Mouse (Mus musculus) limb, embryonic 14.5 days (tissue): Measurements from ENCODE around the gene Focad. TPM values are rescaled to one million over a fixed set of nuclear protein-coding genes. Genes with fewer than 3 reads are reported as not detected.

ENCODE experiments used
- ATAC-seq: fragments of 200-750 bp; cut with Nextera tagmentation; 2 replicates; pipeline ENCODE4 v1.8.0; 2017; ENCODE audit warnings: low read depth, moderate number of reproducible peaks, moderate TSS enrichment; ENCODE audit not compliant: low FRiP score
- DNase-seq: peaks from one replicate; pipeline ENCODE4 v3.0.0-alpha.2; 2015; ENCODE audit warnings: low spot score
- H3K27ac ChIP-seq: fragments of 300-500 bp; sonication (generic); replicated peaks from 2 replicates; pipeline ENCODE4 v1.5.1; 2014; ENCODE audit warnings: low read depth, mild to moderate bottlenecking, low read length, moderate library complexity, mixed read lengths
- H3K27me3 ChIP-seq: fragments of 300-500 bp; sonication (generic); 2 replicates; pipeline ENCODE4 v1.6.1; 2014; ENCODE audit warnings: low read length, mixed read lengths; ENCODE audit not compliant: control insufficient read depth, insufficient read depth
- H3K36me3 ChIP-seq: fragments of 300-500 bp; sonication (generic); 2 replicates; pipeline ENCODE4 v1.6.1; 2014; ENCODE audit warnings: mild to moderate bottlenecking, low read length, moderate library complexity, mixed read lengths; ENCODE audit not compliant: control insufficient read depth, insufficient read depth
- H3K4me1 ChIP-seq: fragments of 300-500 bp; sonication (generic); 2 replicates; pipeline ENCODE4 v1.6.1; 2014; ENCODE audit warnings: antibody characterized with exemption, low read length, mixed read lengths; ENCODE audit not compliant: control insufficient read depth, insufficient read depth
- H3K4me2 ChIP-seq: fragments of 300-500 bp; sonication (generic); replicated peaks from 2 replicates; pipeline ENCODE4 v1.6.1; 2014; ENCODE audit warnings: low read depth, mild to moderate bottlenecking, low read length, moderate library complexity; ENCODE audit not compliant: severe bottlenecking
- H3K4me3 ChIP-seq: fragments of 300-500 bp; sonication (generic); replicated peaks from 2 replicates; pipeline ENCODE4 v1.5.1; 2014; ENCODE audit warnings: low read length
- H3K9ac ChIP-seq: fragments of 300-500 bp; sonication (generic); 2 replicates; pipeline ENCODE4 v1.6.1; 2014; ENCODE audit warnings: mild to moderate bottlenecking, low read depth, low read length, moderate library complexity; ENCODE audit not compliant: severe bottlenecking
- H3K9me3 ChIP-seq: fragments of 300-500 bp; sonication (generic); 2 replicates; pipeline ENCODE4 v1.6.1; 2016; ENCODE audit warnings: low read length; ENCODE audit not compliant: control insufficient read depth
- POLR2A ChIP-seq: fragments of 200-500 bp; IDR thresholded peaks from 2 replicates; pipeline ENCODE4 v1.8.0; 2012; ENCODE audit warnings: inconsistent platforms, mild to moderate bottlenecking, moderate library complexity, borderline replicate concordance; ENCODE audit not compliant: insufficient read depth, insufficient read length; ENCODE audit errors: extremely low read depth
- WGBS: fragments of 180-500 bp; shearing (Covaris S2); extraction: QIAGEN DNeasy Blood & Tissue Kit; methylation state at CpG from one replicate; pipeline ENCODE4 v1.1.7; 2014; 5-methylcytosine and 5-hydroxymethylcytosine counted together
- polyA plus RNA-seq, 2 experiments: library from polyadenylated mRNA; depleted of rRNA in 1 of 2; stranded (reverse) in 1 of 2; unstranded in 1 of 2; fragments of >200 nt; fragmentation: Nextera tagmentation in 1 of 2; extraction: Ambion mirVana in 1 of 2; gene quantifications; 2 replicates each; pipeline versions ENCODE4 v1.2.1 to v1.2.3; 2012 to 2014

The Focad gene
- polyA plus RNA-seq, 2 experiments: 15.7 to 19.5 TPM

GRCm38 (mm10) chr4:88159700-88160099, 65.3 kb downstream of the Focad start:
- Histone ChIP-seq H3K27me3 (no peaks in the 10 kb centered on the region), H3K9me3 (no peaks in the 10 kb centered on the region), H3K9ac (no peak overlapping the region), H3K4me2 (no peak overlapping the region), H3K4me1 (peaks cover 15% of the 10 kb centered on the region), H3K27ac (no peak overlapping the region), H3K4me3 (no peak overlapping the region), H3K36me3 (no peaks in the 10 kb centered on the region)
- ATAC-seq (no peak), DNase-seq (no peak)
- WGBS: 76% methylated on average over 6 of the region's 6 CpGs
- no peak for TF ChIP-seq POLR2A

- Histone ChIP-seq H3K36me3 (no peaks in the 10 kb centered on the region), H3K4me2 (no peak overlapping the region), H3K4me3 (no peak overlapping the region), H3K9ac (no peak overlapping the region), H3K9me3 (no peaks in the 10 kb centered on the region), H3K27me3 (no peaks in the 10 kb centered on the region), H3K27ac (no peak overlapping the region), H3K4me1 (no peaks in the 10 kb centered on the region)
- DNase-seq: no peak
- TF ChIP-seq POLR2A: no peak
- no peak for ATAC-seq
- 84% methylated on average over 13 of the region's 13 CpGs for WGBS
These were observed 69.2 kb downstream of the Focad start for GRCm38 (mm10) chr4:88163511-88164247.

GRCm38 (mm10) chr4:88167008-88167862, 72.8 kb downstream of the Focad start:
- Histone ChIP-seq H3K27ac (no peak overlapping the region), H3K4me1 (no peaks in the 10 kb centered on the region), H3K27me3 (no peaks in the 10 kb centered on the region), H3K9ac (no peak overlapping the region), H3K36me3 (no peaks in the 10 kb centered on the region), H3K4me2 (no peak overlapping the region), H3K9me3 (no peaks in the 10 kb centered on the region), H3K4me3 (no peak overlapping the region)
- 81% methylated on average over 7 of the region's 7 CpGs for WGBS
- DNase-seq (no peak), ATAC-seq (no peak)
- no peak for TF ChIP-seq POLR2A

GRCm38 (mm10) chr4:88175058-88175974, 80.9 kb downstream of the Focad start:
- DNase-seq (no peak), ATAC-seq (no peak)
- Histone ChIP-seq H3K9ac (no peak overlapping the region), H3K4me1 (no peaks in the 10 kb centered on the region), H3K36me3 (peaks cover 3% of the 10 kb centered on the region; the same call in 1 of the 2 replicates), H3K4me3 (no peak overlapping the region), H3K9me3 (no peaks in the 10 kb centered on the region), H3K4me2 (no peak overlapping the region), H3K27me3 (no peaks in the 10 kb centered on the region), H3K27ac (no peak overlapping the region)
- whole genome bisulfite sequencing: 69% methylated on average over 6 of the region's 6 CpGs
- TF ChIP-seq POLR2A: no peak

- Histone ChIP-seq H3K9ac (no peak overlapping the region), H3K9me3 (no peaks in the 10 kb centered on the region), H3K4me3 (no peak overlapping the region), H3K36me3 (peaks cover 3% of the 10 kb centered on the region; the same call in 1 of the 2 replicates), H3K4me2 (no peak overlapping the region), H3K27ac (no peak overlapping the region), H3K4me1 (no peaks in the 10 kb centered on the region), H3K27me3 (no peaks in the 10 kb centered on the region)
- WGBS: 83% methylated on average over 2 of the region's 2 CpGs
- TF ChIP-seq POLR2A: no peak
- ATAC-seq (no peak), DNase-seq (no peak)
These were observed 84.9 kb downstream of the Focad start for GRCm38 (mm10) chr4:88179296-88179695.
